Mouse (Mus musculus): ENCODE measurements at regions not wholly inside any gene's neighbourhood (a gene's known extent, or its start where the extent isn't known, plus 50 kb on each side); places are given as distances from the start of the nearest gene placed in this dataset.
A peak's percentile ranks its signal among the peaks of the same experiment; 100 is the strongest.

GRCm38 (mm10) chr17:62546286-62546685 is 334.8 kb downstream of the Efna5 start:
- no peak for DNase-seq (ENCODE audit: low read depth)

DNA sequence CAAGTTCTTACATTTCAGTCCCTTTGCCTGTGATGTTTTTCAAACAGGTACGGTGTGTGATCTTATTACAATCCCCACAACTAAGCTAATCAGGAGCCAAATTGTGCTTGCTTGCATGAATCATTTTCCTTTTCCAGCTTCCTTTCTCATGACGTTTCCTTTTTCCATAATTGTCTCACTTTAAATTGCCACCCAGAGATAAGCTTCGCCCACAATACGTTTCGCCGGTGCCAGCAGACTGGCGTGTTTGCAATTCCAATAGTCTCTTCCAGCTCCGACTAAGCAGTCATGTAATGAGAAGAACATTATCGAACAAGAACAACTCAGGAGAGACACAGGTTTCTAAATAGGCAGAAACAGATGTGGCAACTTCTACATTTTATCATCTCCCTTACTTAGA is 335.8 kb downstream of the Efna5 start:
- no peak for DNase-seq (ENCODE audit: low read depth)

- DNase-seq (ENCODE audit: low read depth), result no peak
These were observed 337.8 kb downstream of the Efna5 start for GRCm38 (mm10) chr17:62543056-62543975.

- DNase-seq (ENCODE audit: low read depth), result no peak
These were observed 351.2 kb downstream of the Efna5 start for GRCm38 (mm10) chr17:62529911-62530310.

GRCm38 (mm10) chr17:62527556-62527955 is 353.6 kb downstream of the Efna5 start:
- no peak for DNase-seq (ENCODE audit: low read depth)

- DNase-seq (ENCODE audit: low read depth), result no peak
These were observed 367.5 kb downstream of the Efna5 start for GRCm38 (mm10) chr17:62513635-62514034.

DNA sequence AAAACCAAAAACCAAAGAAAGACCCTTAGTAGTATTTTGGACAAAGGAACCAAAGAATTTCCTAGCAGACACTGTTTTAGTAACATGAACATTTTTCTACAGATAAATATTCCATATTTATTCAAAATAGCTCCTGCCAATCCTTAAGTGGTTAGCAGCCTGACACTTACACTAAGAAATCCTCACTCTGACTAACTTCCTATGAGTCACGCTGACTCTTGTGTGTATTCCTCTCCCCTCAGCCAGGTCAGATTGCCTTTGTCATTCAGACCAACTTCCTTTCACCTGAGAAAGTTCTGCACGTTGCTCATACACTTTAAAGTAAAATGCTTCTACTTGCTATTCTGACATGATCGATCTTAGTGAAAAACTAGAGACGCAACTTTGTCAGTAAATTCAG is 370.9 kb downstream of the Efna5 start:
- DNase-seq (ENCODE audit: low read depth), result no peak

DNA sequence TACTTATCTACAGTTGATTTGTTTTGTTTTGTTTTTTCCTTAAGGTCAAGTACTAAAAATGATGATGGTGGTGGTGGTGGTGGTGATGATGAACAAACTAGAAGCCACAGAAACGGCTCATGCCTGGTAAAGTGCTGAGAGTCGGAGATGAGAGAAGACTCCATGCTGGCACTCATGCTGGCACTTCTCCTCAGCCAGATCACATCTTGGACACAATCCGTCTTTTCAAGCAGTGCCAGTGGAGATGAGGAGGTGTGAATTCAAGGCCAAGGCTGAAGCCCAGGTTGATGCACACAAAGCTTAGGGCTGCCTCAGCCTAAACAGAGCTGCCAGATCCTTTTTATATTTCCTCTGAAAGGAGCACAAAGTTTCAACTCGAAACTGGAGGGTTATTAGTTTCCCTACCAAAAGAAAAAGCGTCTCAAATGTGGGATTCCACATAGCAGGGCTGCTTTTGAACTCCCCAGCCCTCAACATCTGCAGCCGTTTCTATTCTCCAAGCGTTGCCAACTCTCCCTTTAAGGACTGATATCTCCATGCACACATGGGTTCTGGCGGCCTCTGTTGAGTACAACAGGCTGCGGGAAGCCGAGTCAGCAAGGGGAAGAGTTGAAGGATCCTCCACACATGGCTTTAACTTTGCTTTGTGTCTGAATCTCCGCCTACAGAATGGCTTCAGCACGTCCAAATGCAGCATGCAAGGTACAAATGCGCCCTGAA is 373.2 kb downstream of the Efna5 start:
- DNase-seq (ENCODE audit: low read depth), result no peak

DNA sequence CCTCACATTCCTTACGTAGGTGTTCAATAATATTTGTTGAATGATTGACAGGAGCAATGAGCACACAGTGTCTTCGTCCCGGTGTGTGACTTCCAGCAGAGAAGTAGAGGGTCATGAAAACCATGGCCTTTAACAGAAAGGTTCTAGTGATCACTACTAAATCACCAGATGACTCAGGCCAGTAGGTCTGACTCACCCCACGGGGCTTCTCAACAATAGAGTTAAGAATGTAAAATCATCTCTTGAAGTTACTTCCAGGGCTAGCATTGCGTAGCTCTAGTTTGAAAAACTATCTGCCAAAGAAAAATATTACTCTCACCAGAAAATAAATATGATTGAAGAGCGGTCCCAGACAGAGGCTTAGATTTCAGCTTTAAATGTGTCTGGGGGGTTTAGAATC is 376.4 kb downstream of the Efna5 start:
- DNase-seq (ENCODE audit: low read depth), result no peak

DNA sequence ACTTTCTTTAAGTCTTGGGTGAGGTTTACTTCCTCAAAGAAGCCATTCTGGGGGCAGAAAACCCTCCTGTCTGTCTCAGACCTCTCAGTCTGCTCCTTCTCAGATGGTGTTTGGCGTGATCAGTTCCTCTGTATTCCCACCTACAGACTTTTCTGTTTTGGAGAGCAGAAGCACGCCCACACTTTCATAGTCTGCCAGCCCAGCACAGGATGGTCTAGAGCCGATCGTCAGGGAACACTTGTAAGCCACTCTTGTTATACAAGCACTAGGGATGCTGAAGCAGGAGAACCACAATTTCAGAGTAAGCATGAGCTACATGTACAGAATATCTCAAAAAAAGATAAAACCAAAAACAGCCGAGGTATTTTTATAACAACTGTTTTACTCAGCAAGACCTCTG is 410.4 kb downstream of the Efna5 start:
- no peak for DNase-seq (ENCODE audit: low read depth)

DNA sequence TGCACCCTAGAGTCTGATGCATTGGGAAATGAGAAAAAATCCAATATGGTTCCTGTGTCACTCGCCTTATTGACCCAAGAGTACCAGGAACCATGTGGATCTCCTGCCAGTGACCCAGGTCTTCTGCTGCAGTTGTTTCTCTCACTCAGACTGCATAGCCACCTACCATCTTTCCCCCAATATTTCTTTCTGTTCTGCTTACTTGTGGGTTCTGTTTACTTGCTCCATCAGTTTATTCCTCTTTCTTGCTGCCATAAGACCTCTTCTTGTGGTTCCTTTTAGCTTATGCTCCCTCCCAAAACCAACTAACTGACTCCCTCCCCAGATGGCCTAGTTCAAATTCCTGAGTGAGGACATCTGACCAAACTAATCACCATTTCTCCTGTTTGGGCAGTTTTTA is 411.8 kb downstream of the Efna5 start:
- DNase-seq (ENCODE audit: low read depth), result no peak

GRCm38 (mm10) chr17:62468859-62469258 is 412.3 kb downstream of the Efna5 start:
- no peak for DNase-seq (ENCODE audit: low read depth)

DNA sequence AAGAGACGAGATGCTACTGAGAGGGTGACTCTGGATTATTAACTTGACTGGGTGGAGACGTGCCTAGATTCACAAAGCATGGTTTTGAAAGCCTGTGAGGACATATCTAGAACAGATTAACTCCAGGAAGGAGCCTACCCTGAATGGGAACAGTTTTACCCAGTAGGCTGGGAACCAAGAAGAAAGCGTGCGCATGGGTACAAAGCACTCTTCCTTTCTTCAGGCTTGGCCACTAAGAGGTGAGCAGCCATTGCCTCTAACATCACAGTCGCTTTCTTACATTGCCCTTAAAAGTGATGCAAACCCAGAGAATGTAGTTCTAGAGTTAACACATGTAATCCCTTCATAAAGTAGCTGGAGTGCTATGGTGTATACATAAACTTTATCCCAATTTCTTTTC is 414.0 kb downstream of the Efna5 start:
- peak; percentile 65 for DNase-seq (ENCODE audit: low read depth)

- DNase-seq (ENCODE audit: low read depth), result no peak
These were observed 416.1 kb downstream of the Efna5 start for GRCm38 (mm10) chr17:62464994-62465393.

DNA sequence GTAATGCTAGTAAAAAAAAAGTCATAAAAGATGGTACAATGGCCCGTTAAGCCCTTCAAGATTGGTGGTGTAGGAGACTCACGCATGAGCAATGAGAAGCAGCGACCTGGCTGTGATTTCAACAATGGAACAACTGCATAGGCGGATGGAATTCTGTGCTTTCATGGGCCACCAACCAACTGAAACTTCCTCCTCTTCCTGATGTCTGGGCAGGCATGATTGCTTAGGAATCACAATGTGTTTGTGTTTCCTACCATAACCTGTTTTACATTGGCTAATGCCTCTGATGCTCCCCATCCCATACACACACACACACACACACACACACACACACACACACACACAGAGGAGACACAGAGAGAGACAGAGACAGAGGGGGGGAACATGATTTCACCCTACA is 416.9 kb downstream of the Efna5 start:
- no peak for DNase-seq (ENCODE audit: low read depth)

DNA sequence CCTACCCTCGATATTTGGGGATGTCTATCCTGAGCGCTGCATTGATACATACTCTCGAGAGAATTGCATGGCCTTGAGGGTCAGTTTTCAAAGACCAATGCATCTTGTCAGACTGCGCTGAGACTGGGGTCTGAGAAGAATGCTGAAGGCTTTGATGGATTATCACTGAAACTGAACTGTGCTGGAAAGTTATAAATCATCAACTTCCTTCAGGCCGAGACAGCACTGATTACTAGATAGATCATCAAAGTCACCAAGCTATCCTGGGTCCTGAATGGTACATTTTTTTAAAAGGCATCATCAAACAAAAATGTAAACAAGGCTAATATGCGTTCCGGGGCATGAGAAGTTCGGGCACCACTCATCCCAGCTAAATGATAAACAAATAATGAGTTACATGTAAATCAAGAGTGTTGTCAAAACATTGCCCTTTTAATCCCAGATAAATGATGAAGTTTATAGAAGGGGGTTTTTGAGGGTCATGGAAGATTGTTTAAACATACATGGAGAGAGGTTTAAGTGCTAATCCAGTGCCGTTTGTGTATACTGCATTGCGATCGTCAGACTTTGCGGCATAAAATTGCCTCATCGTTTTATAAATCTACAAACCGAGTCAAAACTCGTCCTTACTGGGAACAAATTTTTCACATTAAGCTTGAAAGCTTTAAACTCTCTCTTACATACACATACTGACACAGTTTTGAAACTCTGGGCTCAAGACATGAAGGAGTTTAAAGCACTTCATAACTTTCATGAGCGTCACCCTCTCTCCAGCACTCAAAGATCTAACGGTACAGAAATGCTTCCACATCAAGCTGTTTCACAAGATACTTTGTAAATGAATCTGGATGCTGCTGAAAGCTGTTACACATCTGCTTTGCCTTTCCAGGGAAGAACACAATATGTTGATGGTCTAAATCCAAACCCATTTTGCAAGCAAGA is 419.5 kb downstream of the Efna5 start:
- no peak for DNase-seq (ENCODE audit: low read depth)

GRCm38 (mm10) chr17:62458964-62459363 is 422.2 kb downstream of the Efna5 start:
- DNase-seq (ENCODE audit: low read depth), result no peak

GRCm38 (mm10) chr17:62438045-62438444 is 443.1 kb downstream of the Efna5 start:
- DNase-seq (ENCODE audit: low read depth), result no peak

DNA sequence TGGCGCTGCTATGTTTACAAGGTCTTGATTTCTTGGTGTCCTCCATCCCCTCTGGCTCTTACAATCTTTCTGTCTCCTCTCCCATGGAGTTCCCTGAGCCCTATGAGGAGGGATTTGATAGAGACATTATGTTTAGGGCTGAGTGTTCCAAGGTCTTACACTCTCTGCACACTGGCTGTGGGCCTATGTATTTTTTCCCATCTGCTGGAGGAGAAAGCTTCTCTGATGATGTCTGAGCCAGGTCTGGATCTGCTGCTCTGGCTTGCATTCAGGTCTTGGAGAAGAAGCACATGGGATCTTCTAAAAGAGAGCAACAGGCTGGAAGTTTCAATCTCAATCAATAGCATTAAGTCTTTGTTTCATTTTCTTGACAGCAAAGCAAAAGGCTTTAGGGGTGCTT is 445.1 kb downstream of the Efna5 start:
- DNase-seq (ENCODE audit: low read depth), result no peak

DNA sequence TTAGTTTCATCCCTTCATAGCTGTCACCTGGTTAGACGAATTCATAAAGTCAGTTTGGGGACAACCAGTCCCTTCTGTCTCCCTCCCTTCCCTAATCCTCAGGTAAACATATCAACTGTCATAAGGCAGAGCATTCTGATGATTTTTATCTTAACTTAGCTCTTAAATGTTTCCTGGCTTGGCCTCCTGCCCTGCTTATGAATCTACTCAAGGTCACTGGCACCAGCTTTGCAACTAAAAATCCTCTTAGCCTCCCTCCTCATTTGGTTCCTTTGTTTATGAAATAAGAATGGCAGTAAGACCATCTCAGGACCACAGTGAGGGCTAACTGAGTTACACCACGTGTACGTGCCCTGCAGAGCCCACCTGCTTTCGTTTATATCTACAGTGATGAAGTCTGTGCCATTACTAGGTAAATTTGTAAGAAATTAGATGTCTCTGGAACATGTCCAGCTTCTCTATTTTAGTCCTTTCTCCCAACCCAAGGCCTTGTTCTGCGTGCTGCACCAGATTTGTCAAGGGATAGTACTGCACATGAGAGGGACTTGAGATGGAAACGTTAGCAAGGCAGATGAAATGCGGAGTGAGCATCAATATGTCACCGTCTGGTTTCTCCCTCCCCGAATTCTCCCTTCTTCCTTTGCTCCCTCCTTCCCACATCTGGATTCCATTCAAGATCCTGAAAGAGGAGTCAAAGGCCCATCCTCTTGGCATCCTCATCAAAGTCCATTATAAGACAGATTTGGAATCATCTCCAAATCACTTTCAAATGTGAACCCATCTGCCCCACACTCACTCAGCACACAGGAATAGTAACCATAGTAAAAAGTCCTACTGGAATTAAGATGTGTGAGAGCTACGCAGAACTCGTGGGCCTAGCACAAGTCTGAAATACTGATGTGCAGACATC is 457.4 kb downstream of the Efna5 start:
- no peak for DNase-seq (ENCODE audit: low read depth)

DNA sequence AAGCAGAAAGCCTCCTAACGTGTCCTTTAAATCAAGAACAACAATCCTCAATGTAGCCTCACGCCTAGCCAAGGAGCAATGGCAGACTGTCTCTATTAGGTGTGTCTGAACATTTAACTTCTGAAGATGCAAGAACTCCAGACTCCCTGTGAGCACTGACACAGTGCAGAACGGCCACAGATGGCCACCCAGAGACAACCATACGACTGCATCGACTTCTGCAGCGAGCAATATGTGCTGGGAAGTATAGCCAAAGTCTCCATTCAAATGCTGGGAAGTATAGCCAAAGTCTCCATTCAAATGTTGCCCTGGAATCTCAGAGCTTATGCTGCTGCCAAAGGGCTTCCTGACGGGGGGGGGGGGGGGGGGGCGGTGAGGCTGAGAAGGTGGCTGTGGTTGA is 463.5 kb downstream of the Efna5 start:
- DNase-seq (ENCODE audit: low read depth), result no peak

Data from gonadal fat pad, adult 2 months (tissue).